Mouse (Mus musculus) liver, embryonic 14.5 days (tissue): Measurements from ENCODE around the gene Theg.

Source experiments
- CTCF ChIP-seq: IDR thresholded peaks from 2 replicates; pipeline ENCODE4 v1.5.1; 2016; ENCODE audit warnings: antibody characterized with exemption, low read depth, control low read depth
- EP300 ChIP-seq: IDR thresholded peaks from 2 replicates; pipeline ENCODE4 v1.6.1; 2016; ENCODE audit warnings: antibody characterized with exemption, low read depth

DNA sequence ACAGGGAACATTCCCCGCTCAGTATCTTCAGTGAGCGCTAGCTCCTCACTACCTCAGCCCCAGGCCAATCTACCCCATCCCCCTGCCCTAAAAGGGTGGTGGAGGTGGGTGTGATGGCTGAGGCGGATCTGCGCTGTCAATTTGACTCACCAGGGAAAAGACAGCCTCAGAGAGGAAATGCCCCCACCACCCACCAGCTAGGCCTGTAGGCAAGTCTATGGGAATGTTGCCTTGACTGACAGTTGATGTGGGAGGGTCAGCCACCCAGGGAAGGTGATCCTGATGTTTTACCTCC is 10.8 kb upstream of the Theg start:
- no peak for TF ChIP-seq CTCF
- no peak for TF ChIP-seq EP300
